Mouse (Mus musculus) embryonic facial prominence, embryonic 13.5 days (tissue): ENCODE measurements around the gene Wnt4. TPM values are rescaled to one million over a fixed set of nuclear protein-coding genes. Genes with fewer than 3 reads are reported as not detected.

Experiments
- ATAC-seq: fragments of 200-750 bp; cut with Nextera tagmentation; 2 replicates; pipeline ENCODE4 v1.8.0; 2017; ENCODE audit warnings: low read depth; ENCODE audit not compliant: insufficient number of reproducible peaks, insufficient read depth, low FRiP score, low TSS enrichment
- H3K27ac ChIP-seq: fragments of 300-500 bp; sonication (generic); 2 replicates; pipeline ENCODE4 v1.5.1; 2015; ENCODE audit warnings: moderate library complexity, mild to moderate bottlenecking, inconsistent platforms
- H3K27me3 ChIP-seq: fragments of 300-500 bp; sonication (generic); 2 replicates; pipeline ENCODE4 v1.6.1; 2015; ENCODE audit warnings: mild to moderate bottlenecking, inconsistent platforms
- H3K36me3 ChIP-seq: fragments of 300-500 bp; sonication (generic); 2 replicates; pipeline ENCODE4 v1.6.1; 2015; ENCODE audit warnings: mild to moderate bottlenecking, inconsistent platforms
- H3K4me1 ChIP-seq: fragments of 300-500 bp; sonication (generic); 2 replicates; pipeline ENCODE4 v1.6.1; 2015; ENCODE audit warnings: inconsistent platforms
- H3K4me2 ChIP-seq: fragments of 300-500 bp; sonication (generic); 2 replicates; pipeline ENCODE4 v1.6.1; 2015; ENCODE audit warnings: moderate library complexity, mild to moderate bottlenecking, inconsistent platforms
- H3K4me3 ChIP-seq: fragments of 300-500 bp; sonication (generic); 2 replicates; pipeline ENCODE4 v1.5.1; 2015; ENCODE audit warnings: mild to moderate bottlenecking, inconsistent platforms
- H3K9ac ChIP-seq: fragments of 300-500 bp; sonication (generic); 2 replicates; pipeline ENCODE4 v1.6.1; 2015; ENCODE audit warnings: mild to moderate bottlenecking, inconsistent platforms
- H3K9me3 ChIP-seq: fragments of 300-500 bp; sonication (generic); 2 replicates; pipeline ENCODE4 v1.6.1; 2016; ENCODE audit warnings: inconsistent platforms
- WGBS: fragments of 180-500 bp; shearing (Covaris S2); methylation state at CpG from one replicate; pipeline ENCODE4 v1.1.7; 2015; ENCODE audit warnings: mixed read lengths; 5-methylcytosine and 5-hydroxymethylcytosine counted together
- polyA plus RNA-seq: library from polyadenylated mRNA; unstranded; fragments of >200 nt; fragmentation: Nextera tagmentation; extraction: Ambion mirVana; gene quantifications from 2 replicates; pipeline ENCODE4 v1.2.1, GENCODE M21; 2015

Wnt4 gene
- polyA plus RNA-seq, 1 experiment from 2014 or later = 6.7 TPM

DNA sequence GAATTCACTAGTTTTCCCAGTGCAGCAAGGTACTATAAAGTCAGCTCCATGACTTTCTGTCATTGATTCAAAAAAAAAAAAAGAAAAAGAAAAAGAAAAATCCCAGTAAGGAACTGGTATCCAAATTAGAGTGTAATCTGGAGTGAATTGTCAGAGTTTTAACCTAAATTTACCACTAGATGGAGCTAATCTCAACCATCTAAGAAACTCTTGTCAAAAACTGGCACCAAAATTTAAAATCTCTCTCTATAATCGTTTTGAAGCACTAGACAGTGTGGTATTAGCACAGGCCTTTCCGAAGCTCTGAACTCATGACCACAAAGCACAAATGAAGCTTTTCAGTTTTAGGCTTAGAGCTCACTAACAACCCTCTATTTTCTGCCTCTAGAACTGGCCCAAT is 36.2 kb downstream of the Wnt4 start:
- no peak for ATAC-seq
- WGBS = 50% methylated on average over 2 of the region's 2 CpGs
- Histone ChIP-seq H3K4me3 (no peak overlapping the region), H3K27ac (no peak overlapping the region), H3K4me2 (no peak overlapping the region), H3K27me3 (no peaks in the 10 kb centered on the region), H3K9me3 (no peaks in the 10 kb centered on the region), H3K9ac (no peak overlapping the region), H3K36me3 (peaks cover 23% of the 10 kb centered on the region), H3K4me1 (no peaks in the 10 kb centered on the region)

DNA sequence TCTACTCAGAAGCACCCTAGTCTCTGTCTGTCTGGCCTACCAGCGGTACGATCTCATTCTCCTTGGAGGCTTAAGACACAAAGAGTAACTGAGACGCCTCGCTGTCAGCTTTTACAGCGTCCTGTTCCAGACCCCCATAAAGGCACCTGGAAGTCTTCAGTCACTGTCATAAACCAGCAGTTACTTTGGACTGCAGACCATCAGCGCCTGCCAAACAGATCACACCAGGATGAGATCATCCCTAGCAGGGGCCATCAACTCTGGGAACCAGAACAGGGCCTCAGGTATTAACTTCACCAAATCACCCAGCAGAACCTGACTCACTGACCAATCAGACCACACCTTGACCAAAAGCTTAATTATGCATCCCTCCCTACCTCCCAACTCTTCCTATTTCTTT is 37.3 kb downstream of the Wnt4 start:
- peaks cover 33% of the 10 kb centered on the region for H3K36me3 ChIP-seq
- no peaks in the 10 kb centered on the region for H3K27me3 ChIP-seq
- no peaks in the 10 kb centered on the region for H3K4me1 ChIP-seq
- H3K9me3 ChIP-seq = no peaks in the 10 kb centered on the region
- no peak overlapping the region for H3K27ac ChIP-seq
- H3K4me2 ChIP-seq = no peak overlapping the region
- WGBS = 61% methylated on average over 6 of the region's 6 CpGs
- no peak for ATAC-seq
- H3K9ac ChIP-seq = no peak overlapping the region
- no peak overlapping the region for H3K4me3 ChIP-seq

DNA sequence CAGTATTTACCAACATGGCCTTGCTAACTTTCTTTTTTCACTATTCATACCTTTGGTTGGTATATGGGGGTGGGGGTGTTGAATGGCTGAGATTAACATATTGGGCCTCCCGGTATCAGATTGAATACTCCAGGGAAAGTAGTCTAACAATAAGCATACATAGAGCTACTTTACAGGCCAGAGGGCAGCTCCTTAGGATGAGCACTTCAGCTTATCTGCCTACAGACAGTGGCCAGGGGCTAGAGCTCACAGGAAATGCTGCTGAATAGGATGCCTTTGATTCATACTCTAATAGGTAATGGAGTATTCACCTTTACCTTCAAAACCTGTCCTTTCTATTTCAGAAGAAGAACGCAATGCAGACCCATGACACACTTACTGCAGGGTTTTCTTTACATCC is 37.8 kb downstream of the Wnt4 start:
- Histone ChIP-seq H3K27ac (no peak overlapping the region), H3K4me2 (no peak overlapping the region), H3K4me3 (no peak overlapping the region), H3K9ac (no peak overlapping the region), H3K4me1 (no peaks in the 10 kb centered on the region), H3K9me3 (no peaks in the 10 kb centered on the region), H3K36me3 (peaks cover 38% of the 10 kb centered on the region), H3K27me3 (no peaks in the 10 kb centered on the region)
- no peak for ATAC-seq
- 85% methylated on average over 2 of the region's 2 CpGs for WGBS

DNA sequence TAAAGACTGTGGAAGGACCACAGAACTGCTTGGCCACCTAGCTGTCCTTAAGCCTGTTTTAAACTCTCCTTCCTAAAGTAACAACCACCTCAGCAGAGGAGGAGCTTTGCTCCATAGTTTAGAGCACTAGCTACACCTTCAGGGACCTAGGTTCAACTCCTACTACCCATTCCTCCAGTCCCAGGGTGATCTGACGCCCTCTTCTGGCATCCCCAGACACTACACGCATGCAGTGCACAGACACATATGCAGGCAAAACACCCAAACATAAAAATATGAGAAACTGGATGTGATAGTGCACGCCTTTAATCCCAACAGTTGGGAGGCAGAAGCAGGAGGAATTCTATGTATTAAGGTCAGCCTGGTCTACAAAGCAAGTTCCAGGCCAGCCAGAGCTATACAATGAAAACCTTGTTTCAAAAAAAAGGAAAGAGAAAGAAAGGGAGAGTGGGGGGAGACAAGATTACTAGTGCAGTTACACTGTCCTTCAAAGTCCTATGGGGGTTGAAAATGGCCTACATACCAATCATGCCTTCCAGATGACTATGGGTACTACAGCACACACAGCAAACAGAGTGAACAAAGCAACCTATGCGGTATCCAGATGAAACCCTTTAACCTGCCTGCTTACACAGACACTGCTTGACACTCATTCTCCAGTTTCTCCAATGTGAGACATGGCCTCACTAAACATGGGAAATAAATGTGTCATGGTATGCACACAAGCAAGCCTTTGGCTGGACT is 38.9 kb downstream of the Wnt4 start:
- peaks cover 44% of the 10 kb centered on the region for H3K36me3 ChIP-seq

DNA sequence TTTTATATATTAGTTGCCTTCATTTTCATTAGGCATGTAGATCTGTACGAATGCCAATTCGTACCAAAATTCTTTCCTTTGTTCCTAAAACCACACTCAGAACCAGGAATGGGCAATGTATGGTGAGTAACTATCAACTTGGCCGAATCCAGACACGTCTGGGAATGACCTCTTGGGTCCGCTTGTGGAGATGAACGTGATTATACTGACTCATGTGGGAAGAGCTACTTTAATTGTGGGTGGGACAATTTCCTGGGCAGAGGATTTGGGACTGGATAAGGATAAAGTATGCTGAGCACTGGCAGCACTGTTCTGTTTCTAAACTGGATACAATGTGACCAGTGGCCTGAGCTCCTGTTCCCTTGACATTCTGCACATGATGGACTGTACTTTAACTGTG is 47.6 kb downstream of the Wnt4 start:
- Histone ChIP-seq H3K27me3 (no peaks in the 10 kb centered on the region), H3K4me3 (no peak overlapping the region), H3K9me3 (no peaks in the 10 kb centered on the region), H3K4me1 (peaks cover 4% of the 10 kb centered on the region; the same call in 1 of the 2 replicates), H3K36me3 (peaks cover 71% of the 10 kb centered on the region), H3K27ac (no peak overlapping the region), H3K4me2 (no peak overlapping the region), H3K9ac (no peak overlapping the region)
- ATAC-seq = no peak
- 84% methylated on average over 6 of the region's 6 CpGs for WGBS

More for the DNA sequence above, 38.9 kb downstream of the Wnt4 start:
- H3K4me2 ChIP-seq = no peak overlapping the region
- no peaks in the 10 kb centered on the region for H3K9me3 ChIP-seq
- no peaks in the 10 kb centered on the region for H3K27me3 ChIP-seq
- no peak overlapping the region for H3K9ac ChIP-seq
- 75% methylated on average over 4 of the region's 4 CpGs for WGBS
- no peak overlapping the region for H3K4me3 ChIP-seq
- no peak for ATAC-seq
- H3K4me1 ChIP-seq = no peaks in the 10 kb centered on the region
- no peak overlapping the region; the same call in 1 of the 2 replicates for H3K27ac ChIP-seq

DNA sequence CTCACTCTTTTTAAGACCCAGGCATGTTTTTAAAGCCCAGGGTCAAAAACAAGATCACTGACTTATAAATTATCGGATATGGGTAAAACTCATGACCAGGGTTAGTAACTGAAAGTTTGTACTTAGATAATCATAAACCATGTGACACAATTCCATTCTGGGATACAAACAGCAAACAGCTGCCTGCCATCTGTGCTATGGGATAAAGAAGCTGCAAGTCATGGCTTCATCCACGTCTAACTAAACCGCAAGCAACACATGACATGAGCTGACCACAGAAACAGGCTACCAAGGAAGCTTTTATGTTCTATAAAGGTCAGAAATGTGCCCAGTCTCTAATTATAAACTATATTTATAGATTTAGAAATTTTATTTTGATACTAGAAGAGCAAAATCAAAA is 49.2 kb downstream of the Wnt4 start:
- H3K9me3 ChIP-seq = no peaks in the 10 kb centered on the region
- H3K27me3 ChIP-seq = no peaks in the 10 kb centered on the region
- no peak overlapping the region for H3K9ac ChIP-seq
- peaks cover 4% of the 10 kb centered on the region; the same call in 1 of the 2 replicates for H3K4me1 ChIP-seq
- H3K4me2 ChIP-seq = no peak overlapping the region
- WGBS = 69% methylated on average over 3 of the region's 3 CpGs
- ATAC-seq = no peak
- no peak overlapping the region for H3K4me3 ChIP-seq
- peaks cover 60% of the 10 kb centered on the region for H3K36me3 ChIP-seq
- H3K27ac ChIP-seq = no peak overlapping the region

DNA sequence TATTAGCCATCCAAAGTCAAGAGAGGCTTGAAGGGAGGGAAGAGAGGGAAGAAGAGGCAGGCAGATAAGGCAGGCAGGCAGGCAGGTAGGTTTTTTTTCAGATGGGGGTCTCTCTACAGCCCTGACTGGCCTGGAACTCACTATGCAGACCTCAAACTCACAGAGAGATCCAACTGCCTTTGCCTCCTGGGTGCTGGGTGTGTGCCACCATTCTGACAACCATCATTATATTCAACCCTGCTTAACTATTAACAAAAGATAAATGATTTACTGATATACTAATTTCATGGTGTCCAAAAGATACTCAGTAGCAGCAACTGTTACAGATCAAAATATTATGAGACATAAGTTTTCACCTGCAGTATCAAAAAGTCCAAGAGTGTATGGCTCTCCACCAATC is 54.8 kb downstream of the Wnt4 start:
- Histone ChIP-seq H3K36me3 (peaks cover 66% of the 10 kb centered on the region), H3K4me1 (no peaks in the 10 kb centered on the region), H3K9me3 (no peaks in the 10 kb centered on the region), H3K4me2 (no peak overlapping the region), H3K27ac (no peak overlapping the region), H3K4me3 (no peak overlapping the region), H3K9ac (no peak overlapping the region), H3K27me3 (no peaks in the 10 kb centered on the region)
- ATAC-seq = no peak

DNA sequence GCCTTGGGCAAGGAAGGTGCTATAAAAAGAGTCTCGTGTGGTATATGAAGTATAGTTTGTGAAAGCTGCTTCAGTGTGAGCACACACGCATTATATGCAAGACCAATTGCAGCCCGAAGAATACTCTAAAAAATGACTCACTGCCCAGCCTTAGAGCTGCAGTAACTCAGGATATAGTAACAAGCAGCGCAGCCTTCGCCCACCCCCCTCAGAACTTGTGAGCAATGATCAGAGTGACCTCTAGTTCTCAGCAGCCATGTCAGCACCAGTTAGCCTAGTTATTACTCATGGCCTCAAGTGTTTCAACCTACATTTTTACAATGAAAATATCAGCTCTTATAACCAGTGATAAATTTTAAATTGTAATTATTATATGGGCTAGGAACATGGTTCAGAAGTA is 59.2 kb downstream of the Wnt4 start:
- no peaks in the 10 kb centered on the region for H3K9me3 ChIP-seq
- no peak overlapping the region for H3K27ac ChIP-seq
- H3K36me3 ChIP-seq = peaks cover 45% of the 10 kb centered on the region
- WGBS = 91% methylated on average over 5 of the region's 5 CpGs
- H3K4me3 ChIP-seq = no peak overlapping the region
- peaks cover 6% of the 10 kb centered on the region for H3K4me1 ChIP-seq
- ATAC-seq = no peak
- H3K27me3 ChIP-seq = no peaks in the 10 kb centered on the region
- no peak overlapping the region for H3K9ac ChIP-seq
- H3K4me2 ChIP-seq = no peak overlapping the region

DNA sequence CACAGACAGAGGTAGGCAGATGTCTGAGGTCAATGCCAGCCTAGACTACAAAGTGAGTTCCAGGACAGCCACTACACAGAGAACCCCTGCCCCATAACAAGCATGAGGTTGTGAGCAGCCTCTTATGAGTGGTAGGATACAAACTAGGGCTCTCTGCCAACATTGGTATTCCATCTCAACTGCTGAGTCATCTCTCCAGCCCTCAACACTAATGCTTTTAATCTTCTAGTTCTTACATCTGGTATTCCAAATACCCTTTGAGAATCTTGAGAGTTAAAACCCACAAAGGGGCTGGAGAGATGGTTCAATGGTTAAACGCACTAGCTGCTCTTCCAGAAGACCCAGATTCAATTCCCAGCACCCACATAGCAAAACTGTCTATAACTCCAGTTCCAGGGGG is 62.1 kb downstream of the Wnt4 start:
- 62% methylated on average over 1 of the region's 1 CpGs for WGBS
- Histone ChIP-seq H3K4me2 (no peak overlapping the region), H3K4me3 (no peak overlapping the region), H3K36me3 (peaks cover 27% of the 10 kb centered on the region), H3K9me3 (no peaks in the 10 kb centered on the region), H3K4me1 (peaks cover 6% of the 10 kb centered on the region), H3K27me3 (no peaks in the 10 kb centered on the region), H3K9ac (no peak overlapping the region), H3K27ac (no peak overlapping the region)
- no peak for ATAC-seq

DNA sequence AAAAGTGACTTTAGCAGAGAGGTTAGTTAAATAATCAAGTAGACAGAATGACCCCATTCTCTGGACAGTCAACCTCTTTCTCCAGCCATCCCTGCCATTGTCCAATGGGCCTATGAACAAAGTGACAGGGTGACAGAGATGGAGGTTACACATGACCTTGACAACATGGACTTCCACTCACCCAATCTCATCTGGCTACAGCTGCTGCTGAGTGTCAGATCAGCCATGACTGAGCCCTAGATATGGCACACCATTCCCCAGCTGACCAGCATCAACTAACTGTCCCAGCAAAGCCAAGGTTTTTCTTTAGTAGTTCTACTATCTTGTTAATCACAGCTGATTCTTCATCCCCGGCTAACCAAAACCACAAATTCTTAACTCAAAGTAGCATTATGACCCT is 65.5 kb downstream of the Wnt4 start:
- no peak overlapping the region for H3K4me3 ChIP-seq
- no peak overlapping the region for H3K27ac ChIP-seq
- peaks cover 29% of the 10 kb centered on the region for H3K36me3 ChIP-seq
- H3K4me1 ChIP-seq = peaks cover 6% of the 10 kb centered on the region
- H3K9me3 ChIP-seq = no peaks in the 10 kb centered on the region
- no peak for ATAC-seq
- no peak overlapping the region for H3K4me2 ChIP-seq
- no peak overlapping the region for H3K9ac ChIP-seq
- 95% methylated on average over 1 of the region's 1 CpGs for WGBS
- H3K27me3 ChIP-seq = no peaks in the 10 kb centered on the region

DNA sequence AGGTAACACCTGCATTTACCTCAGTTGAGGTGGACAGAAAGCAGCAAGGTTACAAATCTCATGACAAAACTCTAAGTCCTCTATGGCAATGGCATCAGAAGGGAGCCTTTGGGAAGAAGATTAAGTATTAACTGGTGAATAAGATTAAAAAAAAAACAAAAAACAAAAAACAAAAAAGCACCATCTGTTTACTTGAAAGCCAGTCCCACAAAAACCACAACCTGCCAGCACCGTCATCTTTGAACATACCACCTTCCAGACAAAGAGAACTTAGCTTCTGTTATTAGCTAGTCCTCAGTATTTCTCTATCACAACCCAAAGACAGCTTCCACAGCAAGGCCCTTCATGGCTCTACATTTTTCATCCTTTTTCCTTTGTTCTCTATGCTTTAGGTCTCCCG is 67.8 kb downstream of the Wnt4 start:
- no peaks in the 10 kb centered on the region for H3K27me3 ChIP-seq
- no peak overlapping the region for H3K4me2 ChIP-seq
- no peaks in the 10 kb centered on the region for H3K9me3 ChIP-seq
- no peak overlapping the region for H3K4me3 ChIP-seq
- WGBS = 84% methylated on average over 2 of the region's 2 CpGs
- no peak overlapping the region for H3K27ac ChIP-seq
- 0 out of 2 replicates have a peak, but pooled peaks cover 9% of the 10 kb centered on the region for H3K4me1 ChIP-seq
- no peak overlapping the region for H3K9ac ChIP-seq
- ATAC-seq = no peak
- peaks cover 28% of the 10 kb centered on the region for H3K36me3 ChIP-seq

DNA sequence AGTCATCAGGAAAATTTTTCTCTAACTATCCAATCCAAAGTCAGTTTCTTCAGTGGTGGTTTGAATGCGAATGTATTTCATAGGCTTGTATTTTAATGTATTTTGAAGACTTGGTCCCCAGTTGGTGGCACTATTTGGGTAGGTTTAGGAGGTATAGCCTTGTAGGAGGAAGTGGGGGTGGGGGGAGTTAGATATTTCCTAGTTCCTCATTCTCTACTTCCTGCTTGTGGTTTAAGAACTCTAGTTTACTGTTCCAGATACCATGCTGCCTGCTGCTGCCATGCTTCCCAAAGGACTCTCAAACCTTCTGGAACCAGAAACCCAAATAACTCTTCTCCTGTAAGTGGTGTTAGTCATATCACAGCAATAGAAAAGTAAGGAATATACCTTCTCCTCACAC is 68.5 kb downstream of the Wnt4 start:
- Histone ChIP-seq H3K27ac (no peak overlapping the region), H3K4me1 (0 out of 2 replicates have a peak, but pooled peaks cover 9% of the 10 kb centered on the region), H3K4me3 (no peak overlapping the region), H3K4me2 (no peak overlapping the region), H3K9me3 (no peaks in the 10 kb centered on the region), H3K36me3 (peaks cover 26% of the 10 kb centered on the region), H3K27me3 (no peaks in the 10 kb centered on the region), H3K9ac (no peak overlapping the region)
- 96% methylated on average over 1 of the region's 1 CpGs for WGBS
- ATAC-seq = no peak
